Mouse (Mus musculus): ENCODE data around the gene Ipp.

The Ipp gene

GRCm38 (mm10) chr4:116557306-116558121, 50.2 kb downstream of the Ipp start, which contains the start of gene Gpbp1l1:
Gene Gpbp1l1, plus strand, starts transcription at chr4:116557658.
- in situ Hi-C loops (cut with MboI, MseI): no loop called here

- in situ Hi-C loops (cut with MboI, MseI): no loop called here
Measured at GRCm38 (mm10) chr4:116558151-116558882, 51.0 kb downstream of the Ipp start.
